Mouse (Mus musculus) mouse embryonic stem cell (cell line): ENCODE measurements around the gene Ntrk3.

Experiments
- in situ Hi-C, 2 experiments: fragments of 300-500 bp; cut with MboI; formaldehyde crosslinking; loops; 1 replicate in 1 of 2; 3 replicates in 1 of 2; pipeline ENCODE4 v1.14.3; 2019 to 2020; ENCODE audit warnings: low sequenced_read_pairs in 2 of 2, low pct_unique_long_range_greater_than_20kb in 1 of 2, mixed read lengths in 1 of 2; ENCODE audit not compliant: unreplicated experiment in 1 of 2

Ntrk3 gene

DNA sequence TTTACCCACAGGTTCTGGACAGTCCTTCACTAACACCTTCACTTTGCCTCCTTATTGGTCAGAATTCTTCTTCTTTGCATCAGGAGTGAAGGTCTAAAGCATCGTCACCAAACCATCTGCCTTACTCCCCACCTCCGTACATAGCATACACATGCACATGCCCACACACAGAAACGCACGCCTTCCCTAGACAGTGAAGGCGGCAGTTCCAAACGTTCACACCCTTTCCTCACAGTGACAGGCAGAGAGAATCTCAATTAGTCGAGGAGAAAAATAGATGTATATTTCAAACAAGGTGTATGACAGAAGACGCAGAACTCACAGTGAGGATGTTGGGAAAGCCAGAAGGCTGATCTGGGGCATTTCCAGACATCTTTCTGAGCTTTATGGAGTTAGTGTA lies 6.4 kb downstream of the Ntrk3 start:
- in situ Hi-C loops: no loop called here

DNA sequence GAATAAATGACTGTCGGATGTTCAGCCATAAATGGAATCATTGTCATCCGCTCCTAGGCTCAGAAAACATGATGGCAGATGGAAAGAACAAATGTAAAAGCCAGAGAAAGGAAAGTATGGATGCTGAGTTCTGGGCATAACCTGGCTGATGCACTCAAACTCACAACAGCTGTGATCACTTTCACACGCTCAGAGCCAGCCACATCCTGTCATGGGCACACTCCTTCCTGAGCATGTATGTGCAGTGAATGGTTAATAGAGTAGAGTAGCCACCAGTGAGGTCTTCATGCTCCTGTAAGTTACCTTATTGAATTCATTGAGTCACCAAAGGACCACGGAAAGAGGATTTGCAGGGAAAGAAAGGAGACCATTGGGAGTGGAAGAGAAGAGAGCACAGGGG lies 13.2 kb downstream of the Ntrk3 start:
- in situ Hi-C loops: no loop called here

DNA sequence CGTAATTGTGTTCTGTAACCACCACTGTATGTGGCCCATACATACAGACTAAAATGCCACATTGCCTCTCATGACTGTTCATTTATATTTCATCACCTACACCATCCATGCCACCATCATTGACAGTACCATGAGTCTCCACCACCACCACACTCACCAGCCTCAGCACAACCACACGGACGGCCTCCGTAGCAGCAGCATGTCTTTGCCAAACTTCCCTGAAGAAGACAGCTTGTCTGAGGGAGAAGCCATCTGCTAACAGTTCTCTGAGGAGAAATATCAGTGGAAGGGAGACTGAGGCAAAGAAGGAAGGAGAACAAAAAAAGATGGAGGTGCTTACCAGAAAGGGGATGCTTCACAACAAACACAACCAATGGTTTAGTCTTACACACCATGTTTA lies 15.8 kb downstream of the Ntrk3 start:
- in situ Hi-C loops: no loop called here

DNA sequence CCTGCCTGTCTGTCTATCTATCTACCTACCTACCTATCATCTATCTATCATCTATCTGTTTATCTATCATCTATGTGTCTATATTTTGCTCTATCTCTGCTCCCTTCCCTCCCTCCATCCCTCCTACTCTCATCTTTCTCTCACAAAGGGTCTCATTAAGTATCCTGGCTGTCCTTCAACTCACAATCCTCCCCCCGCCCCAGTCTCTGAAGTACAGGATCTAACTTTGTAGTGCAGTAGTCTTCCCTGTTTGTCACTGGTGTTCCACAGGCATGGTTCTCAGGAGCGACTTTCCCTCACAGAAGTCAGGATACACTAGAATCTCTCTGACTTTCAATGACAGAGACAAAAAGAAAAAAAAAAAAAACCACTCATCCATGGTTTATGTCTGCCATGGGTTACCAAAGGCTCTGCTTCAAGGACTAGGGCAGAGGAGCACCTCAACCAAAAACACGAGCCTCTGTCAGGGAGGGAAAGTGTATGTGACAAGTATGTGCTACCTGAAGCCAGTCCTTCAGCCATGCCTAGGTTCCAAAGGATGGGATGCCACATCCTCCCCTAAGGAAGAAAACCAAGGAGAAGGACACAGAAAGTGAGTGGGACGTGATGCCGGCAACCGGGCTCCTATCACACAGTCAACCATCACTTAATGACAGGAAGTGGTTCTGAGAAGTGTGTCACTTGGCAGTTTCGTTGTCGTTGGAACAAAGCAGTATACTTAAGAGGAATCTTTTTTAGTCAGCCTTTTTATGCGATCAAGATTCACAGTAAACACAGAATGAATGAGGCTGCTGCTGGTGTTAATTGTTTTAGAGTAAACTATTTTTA lies 16.6 kb downstream of the Ntrk3 start:
- in situ Hi-C loops: no loop called here

DNA sequence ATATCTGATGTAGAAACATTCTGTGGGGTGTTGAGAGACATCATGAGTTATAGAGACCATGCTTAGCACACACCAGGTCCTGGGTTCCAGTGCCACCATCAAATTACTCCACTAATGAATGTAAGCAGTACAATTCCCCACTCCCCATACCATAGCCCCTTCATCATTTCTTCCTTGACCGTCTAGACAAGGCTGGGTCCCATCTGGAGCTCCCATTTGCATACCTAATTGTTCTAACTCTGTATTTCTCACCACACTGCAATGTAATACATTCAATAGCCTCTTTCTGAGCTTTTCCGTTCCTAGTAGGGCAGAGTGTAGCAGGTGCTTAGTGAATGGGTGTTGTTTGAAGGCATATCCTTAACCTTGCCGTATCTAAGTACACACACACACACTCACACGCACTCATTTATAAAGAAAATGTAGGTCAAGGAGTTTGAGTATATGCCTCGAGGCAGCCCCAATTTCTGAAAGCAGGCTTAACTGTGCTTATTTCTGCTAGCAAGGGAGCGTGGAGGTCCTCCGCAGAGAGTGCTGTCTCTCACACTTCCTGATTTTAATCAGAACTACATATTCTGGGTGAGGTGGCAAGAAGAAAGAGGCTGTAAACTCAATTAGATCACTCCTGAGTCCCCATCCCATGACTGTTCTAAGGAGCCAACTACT lies 17.9 kb downstream of the Ntrk3 start:
- in situ Hi-C loops: no loop called here

DNA sequence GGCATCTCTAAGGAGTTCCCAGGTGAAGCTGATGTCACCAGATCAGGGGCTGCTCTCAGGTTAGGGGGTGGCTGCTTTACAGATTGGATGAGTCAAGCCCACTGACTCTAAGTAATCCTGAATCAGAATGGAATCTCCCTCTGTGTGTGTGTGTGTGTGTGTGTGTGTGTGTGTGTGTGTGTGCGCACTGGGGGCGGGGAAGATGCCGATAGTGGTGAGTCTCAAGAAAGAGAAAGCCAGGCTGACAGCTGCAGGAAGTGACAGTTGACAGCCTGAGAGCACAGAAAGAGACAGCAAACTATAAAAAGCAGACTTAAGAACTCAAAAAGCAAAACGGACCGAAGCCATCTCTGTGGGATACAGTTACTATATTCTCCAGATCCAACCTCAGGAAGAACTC lies 18.7 kb downstream of the Ntrk3 start:
- in situ Hi-C loops: no loop called here

DNA sequence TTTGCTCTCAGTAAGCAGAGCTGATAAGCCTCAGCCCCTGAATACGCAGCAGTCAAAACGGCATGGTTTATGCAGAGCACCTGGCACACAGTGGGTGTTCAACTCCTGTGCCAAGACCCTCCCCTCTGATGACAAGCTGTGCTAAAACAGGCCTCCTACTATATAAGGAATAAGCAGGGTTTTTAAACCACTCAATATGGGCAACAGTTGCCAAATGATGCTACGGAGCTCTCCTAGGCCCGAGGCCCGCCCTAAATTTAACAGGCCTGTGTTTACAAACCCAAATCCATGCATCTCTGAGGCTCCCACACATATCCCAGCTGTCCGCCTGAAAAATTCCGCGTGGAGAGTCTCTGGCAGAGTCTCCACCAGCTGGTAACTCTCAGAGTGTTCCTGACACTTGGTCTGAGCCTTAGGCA lies 19.6 kb downstream of the Ntrk3 start:
- in situ Hi-C loops: no loop called here

DNA sequence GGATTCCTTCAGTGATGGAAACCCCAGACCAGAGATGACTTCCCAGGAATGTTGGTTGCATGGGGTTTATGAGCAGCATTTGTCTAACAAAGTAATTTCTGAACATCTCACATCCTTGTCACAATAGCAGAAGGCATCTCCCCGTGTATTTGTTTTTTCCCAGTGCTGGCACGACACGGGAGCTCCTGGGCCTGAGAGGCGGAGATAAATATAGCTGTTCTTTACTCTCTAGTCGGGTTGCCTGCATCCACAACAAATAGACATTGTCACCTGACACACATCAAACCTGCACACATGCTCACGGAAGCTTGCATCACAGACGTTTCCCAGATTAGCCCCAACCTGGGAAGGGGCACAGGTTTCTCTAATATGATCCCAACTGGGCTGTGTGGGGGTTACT lies 30.1 kb downstream of the Ntrk3 start:
- in situ Hi-C loops: no loop called here

DNA sequence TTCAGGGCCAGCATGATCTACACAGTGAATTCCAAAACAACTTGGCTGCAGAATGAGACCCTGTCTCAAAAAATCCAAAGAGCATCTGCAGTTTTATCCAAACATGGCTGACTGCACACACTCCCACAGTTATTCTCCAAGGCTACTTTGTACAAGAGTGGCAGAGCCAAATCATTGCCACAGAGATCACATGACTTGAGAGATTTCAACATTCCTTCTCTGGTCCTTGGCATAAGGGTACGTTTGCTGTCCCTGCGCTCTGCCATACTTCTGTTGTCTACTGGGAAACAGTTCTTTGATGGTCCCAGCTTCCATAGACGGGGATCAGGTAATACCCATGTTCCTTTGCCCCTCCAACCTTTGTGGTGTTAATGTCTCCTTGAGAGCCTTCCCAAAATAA lies 30.7 kb downstream of the Ntrk3 start:
- in situ Hi-C loops: no loop called here

DNA sequence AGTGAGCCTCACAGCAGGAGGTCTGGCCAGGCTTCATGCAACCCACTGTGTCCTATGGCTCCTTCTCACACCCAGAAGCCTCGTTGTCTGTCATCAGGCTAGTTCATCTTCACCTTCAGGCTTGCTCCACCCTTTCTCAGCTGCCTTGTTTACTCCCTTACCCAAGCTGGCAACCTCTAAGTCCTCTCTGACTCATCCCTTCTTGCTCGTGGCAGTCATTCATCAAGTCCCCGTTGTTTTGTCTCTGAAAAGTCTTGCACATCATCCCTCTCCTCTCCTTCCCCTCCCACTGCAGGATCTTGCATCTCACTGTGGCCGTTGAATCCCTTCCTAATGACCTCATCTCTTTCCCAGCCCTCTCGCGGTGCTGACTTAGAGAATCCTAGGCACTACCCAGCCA lies 35.1 kb downstream of the Ntrk3 start:
- in situ Hi-C loops: no loop called here

DNA sequence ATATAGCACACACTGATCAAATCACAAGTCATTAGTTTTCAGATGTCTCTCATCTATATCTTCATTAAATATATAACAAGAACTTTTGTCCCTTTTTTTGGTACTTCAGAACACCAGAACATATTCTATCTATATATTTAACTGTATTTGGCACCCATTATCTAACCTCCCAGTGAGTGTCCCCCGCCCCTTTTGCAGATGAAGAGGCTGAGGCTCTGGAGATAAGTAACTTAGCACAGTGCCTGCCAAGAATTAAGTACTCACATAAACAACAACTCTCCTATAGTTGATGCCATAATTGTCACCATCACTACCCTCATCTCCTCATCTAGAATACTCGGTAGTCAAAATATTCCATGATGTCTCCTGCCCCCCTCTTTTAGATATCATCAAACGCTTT lies 42.6 kb downstream of the Ntrk3 start:
- in situ Hi-C loops: no loop called here

DNA sequence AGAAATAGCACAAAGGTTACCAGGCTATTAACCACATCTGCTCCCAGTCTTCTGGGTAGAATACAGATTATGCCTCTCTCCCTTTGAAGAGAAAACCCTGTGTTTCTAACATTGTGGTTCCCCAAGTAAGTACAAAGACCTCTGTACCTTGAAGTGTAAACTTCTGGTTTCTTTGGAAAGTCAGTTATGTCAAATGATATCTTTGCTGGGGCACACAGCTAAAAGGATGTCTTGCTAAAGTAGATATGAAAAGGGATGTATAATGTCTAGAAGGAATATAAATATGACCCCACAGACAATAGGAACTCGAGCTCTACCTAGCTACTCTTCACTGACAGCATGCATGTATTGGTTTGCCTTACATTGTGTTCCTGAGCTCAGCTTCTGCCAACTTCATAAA lies 44.7 kb downstream of the Ntrk3 start:
- in situ Hi-C loops: no loop called here

DNA sequence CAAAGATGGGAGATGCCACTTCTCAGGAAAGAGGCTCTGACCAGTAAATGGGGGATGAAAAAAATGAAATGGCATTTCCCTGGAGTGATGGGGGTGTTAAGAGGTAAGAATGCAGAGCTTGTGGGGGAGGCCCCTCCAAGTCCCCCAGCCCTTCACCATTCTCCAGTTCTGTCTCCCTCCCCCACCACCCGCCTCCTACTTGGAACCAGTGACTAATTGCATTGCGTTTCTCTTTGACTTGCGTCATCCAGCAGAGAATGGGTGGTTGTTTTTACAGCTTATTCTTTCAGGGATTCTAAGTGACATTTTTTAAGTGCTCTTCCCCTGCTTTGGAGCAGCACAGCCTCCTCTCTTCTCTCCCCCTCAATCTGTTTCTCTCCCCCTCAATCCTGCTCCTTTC lies 46.9 kb downstream of the Ntrk3 start:
- in situ Hi-C loops: no loop called here

DNA sequence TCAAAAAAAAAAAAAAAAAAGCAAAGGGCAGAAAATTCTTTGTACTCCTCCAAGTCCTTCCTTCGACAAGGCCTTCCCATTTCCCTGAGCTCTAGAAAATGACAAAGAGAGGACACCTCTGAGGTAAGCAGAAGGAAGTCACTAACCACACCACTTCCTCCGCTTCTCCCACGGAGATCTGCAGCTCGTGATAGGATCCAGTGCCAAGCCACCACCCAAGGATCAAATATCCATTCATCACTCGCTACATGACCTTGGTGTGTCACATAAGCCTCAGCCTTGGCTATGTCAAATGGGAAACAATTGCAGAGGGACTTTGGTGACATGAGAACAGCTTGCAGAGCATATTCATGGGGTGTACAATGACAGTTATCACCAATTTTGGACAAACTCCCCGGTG lies 52.9 kb downstream of the Ntrk3 start:
- in situ Hi-C loops: no loop called here

DNA sequence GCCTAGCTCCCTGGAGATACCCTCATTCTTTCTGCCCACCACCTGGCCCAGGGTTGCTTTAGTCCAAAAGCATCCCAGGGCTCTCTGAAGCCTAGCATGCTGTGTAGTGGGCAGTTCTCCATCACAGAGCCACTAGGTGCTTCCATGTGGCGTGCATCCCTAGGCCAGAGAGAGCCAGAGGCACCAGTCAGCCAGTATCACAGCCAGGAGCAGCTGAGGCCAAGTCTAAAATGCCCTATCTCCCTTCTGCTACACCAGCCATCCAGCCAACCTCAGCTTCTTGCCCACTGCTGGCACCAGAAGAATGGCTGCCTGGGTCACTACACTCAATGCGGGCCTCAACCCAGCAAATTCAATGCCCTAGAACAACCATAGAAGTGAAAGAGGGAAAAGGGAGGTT lies 56.9 kb downstream of the Ntrk3 start:
- in situ Hi-C loops: no loop called here

DNA sequence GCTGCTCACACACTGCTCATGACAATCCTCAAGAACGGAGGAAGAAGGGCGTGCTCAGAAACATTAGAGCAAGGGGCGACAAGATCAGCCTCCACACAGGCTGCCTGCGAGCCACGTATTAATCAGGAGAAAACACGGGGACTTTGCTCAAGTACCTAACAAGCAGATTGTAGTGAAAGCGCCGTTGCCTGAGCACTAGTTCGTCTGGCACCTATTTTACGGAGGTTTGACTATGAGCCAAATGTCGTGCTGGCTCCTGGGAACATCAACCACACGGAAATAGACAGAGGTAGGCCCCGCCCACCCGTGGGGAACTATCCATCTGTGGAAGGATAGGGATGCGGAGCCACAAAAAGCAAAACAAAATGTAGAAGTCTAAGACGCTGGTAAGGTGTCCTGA lies 68.4 kb downstream of the Ntrk3 start:
- in situ Hi-C loops: no loop called here

DNA sequence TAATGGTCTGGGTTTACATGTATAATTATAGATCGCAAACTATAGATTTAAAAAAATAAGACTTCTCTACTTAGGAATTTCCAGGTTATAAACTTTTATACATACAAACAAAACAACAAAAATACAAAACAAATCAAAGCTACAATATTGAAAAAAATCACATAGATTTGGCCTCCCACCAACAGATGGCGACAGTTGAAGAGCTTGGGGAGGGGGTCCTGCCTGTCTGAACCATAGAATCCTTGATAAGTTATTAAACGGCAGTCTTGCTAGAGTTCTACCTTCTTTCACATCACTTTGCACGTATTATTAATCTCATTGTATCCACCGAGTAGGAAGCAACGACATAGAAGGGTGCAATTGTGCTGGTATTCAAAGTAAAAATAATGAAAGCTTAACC lies 68.9 kb downstream of the Ntrk3 start:
- in situ Hi-C loops: no loop called here

DNA sequence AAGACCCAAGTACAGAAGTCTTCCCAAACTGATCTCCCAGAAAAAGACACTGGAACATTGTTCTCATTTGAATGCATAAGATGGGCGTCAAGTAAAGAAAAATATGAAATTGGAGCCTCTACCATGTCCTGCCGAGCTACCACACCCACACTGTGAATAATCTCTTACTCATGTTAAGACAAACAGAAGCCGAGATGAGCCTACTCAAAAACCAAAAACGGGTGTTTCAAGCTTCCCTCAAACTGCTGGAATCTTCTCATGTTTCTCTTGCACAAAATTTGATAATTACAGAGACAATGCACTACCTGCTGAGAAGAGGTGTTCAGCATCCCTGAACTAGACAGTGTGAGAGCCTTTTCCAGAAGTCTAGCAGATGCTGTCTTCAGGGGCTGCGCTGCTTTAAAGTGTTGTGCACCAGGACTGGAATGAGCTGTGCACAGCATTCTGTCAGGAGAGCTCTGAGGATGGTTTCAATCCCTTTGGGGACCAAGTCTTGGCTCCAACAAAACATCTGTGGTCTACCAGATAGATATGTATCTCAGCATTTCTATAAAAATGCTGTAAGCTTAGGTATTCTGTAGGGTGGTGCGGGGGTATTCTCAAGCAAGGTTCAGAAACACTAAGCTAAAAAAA lies 69.7 kb downstream of the Ntrk3 start:
- in situ Hi-C loops: no loop called here

DNA sequence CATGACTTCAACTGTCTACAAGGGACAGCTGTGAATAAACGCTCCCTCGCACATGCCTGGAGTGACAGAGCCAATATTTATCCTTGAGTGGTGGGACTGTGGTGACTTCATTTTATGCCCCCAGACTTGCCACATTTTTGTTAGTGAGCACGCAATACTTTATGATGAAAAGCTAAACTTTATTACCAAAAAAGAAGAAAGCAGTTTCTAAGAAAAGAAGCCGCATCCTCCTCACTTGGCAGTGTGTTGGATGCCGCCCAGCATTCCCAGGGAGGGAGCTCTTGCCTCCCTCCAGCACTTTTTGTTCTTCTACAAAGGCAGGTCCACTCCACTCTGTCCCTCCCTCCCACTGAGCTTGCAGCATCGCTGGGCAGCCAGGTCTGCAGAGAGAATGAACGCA lies 77.0 kb downstream of the Ntrk3 start:
- in situ Hi-C loops: no loop called here

DNA sequence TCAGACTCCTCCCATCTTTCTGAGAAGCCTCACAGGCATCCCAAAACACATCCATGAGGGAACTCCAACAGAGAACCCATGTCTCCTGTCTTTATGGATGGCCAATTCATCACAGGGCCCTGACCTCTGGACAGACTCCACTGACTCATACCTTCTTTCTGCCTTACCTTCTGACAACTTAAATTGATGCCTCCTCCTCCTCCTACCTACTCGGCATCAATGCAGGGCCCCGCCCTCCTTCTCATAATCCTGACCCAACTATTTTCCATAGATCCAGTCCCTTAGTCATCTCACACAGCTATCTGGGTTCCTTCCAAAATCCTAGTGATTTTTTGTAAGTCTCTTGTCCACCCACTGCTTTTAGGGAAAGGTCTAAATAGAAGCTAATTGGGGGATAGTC lies 78.0 kb downstream of the Ntrk3 start:
- in situ Hi-C loops: no loop called here
